Mouse (Mus musculus): ENCODE measurements around the gene Gm5141. TPM values are rescaled to one million over a fixed set of nuclear protein-coding genes. Genes with fewer than 3 reads are reported as not detected.
"Not testable (repeated sequence)": the region's sequence is repeated elsewhere in the genome, so short reads cannot be mapped to it uniquely, and the experiment has no call there.

The Gm5141 gene
- 6.5 and 6.9 TPM in 2 replicates for polyA plus RNA-seq (2014; fragmentation: Nextera tagmentation; extraction: Ambion mirVana)

- Histone ChIP-seq H3K9ac (ENCODE audit: low read length) (peak within 1 kb of the TSS; percentile 72), H3K4me2 (ENCODE audit: low read length) (peak within 1 kb of the TSS; percentile 83), H3K4me3 (ENCODE audit: control insufficient read depth in 1 of 2, insufficient read depth in 1 of 2, low read depth in 1 of 2, low read length in 2 of 2) (peak within 1 kb of the TSS; percentile 53 to 73)
- H3K4me1 ChIP-seq (ENCODE audit: control insufficient read depth in 2 of 2, insufficient read depth in 2 of 2, low read length in 2 of 2); H3K36me3 ChIP-seq (ENCODE audit: control insufficient read depth, insufficient read depth, low read length); H3K9me3 ChIP-seq (ENCODE audit: control insufficient read depth, low read length); H3K27ac ChIP-seq (replicated peaks in 1 of 2; ENCODE audit: control insufficient read depth in 1 of 2, insufficient read depth in 1 of 2, low read depth in 2 of 2, low read length in 2 of 2); H3K27me3 ChIP-seq (ENCODE audit: control insufficient read depth, insufficient read depth, low read length): not testable (repeated sequence)
- whole genome bisulfite sequencing: 5% methylated on average over 18 of the region's 23 CpGs
- ATAC-seq (ENCODE audit: insufficient number of reproducible peaks, insufficient read depth, low FRiP score, low read depth): peak; percentile 92
These were observed at the start of gene Gm5141 for GRCm38 (mm10) chr13:62785199-62786134. Gene Gm5141 (minus strand): TSS chr13:62785808.

GRCm38 (mm10) chr13:62833341-62833740 is 47.7 kb upstream of the Gm5141 start:
- no peaks in the 10 kb centered on the region for H3K27me3 ChIP-seq (ENCODE audit: control insufficient read depth, insufficient read depth, low read length)
- no peaks in the 10 kb centered on the region for H3K36me3 ChIP-seq (ENCODE audit: control insufficient read depth, insufficient read depth, low read length)
- no peaks in the 10 kb centered on the region for H3K9me3 ChIP-seq (ENCODE audit: control insufficient read depth, low read length)
- H3K4me1 ChIP-seq (ENCODE audit: control insufficient read depth in 2 of 2, insufficient read depth in 2 of 2, low read length in 2 of 2): no peaks in the 10 kb centered on the region; a peak in 1 of 4 replicates
- H3K4me2 ChIP-seq (ENCODE audit: low read length): no peak overlapping the region
- WGBS: 13% methylated on average over 4 of the region's 4 CpGs
- ATAC-seq (ENCODE audit: insufficient number of reproducible peaks, insufficient read depth, low FRiP score, low read depth): no peak
- H3K4me3 ChIP-seq (ENCODE audit: control insufficient read depth in 1 of 2, insufficient read depth in 1 of 2, low read depth in 1 of 2, low read length in 2 of 2): no peak overlapping the region
- H3K9ac ChIP-seq (ENCODE audit: low read length): no peak overlapping the region
- H3K27ac ChIP-seq (replicated peaks in 1 of 2; ENCODE audit: control insufficient read depth in 1 of 2, insufficient read depth in 1 of 2, low read depth in 2 of 2, low read length in 2 of 2): no peak overlapping the region

GRCm38 (mm10) chr13:62832239-62832638 is 46.6 kb upstream of the Gm5141 start:
- H3K27ac ChIP-seq (replicated peaks in 1 of 2; ENCODE audit: control insufficient read depth in 1 of 2, insufficient read depth in 1 of 2, low read depth in 2 of 2, low read length in 2 of 2): no peak overlapping the region
- H3K27me3 ChIP-seq (ENCODE audit: control insufficient read depth, insufficient read depth, low read length): no peaks in the 10 kb centered on the region
- no peak overlapping the region for H3K4me2 ChIP-seq (ENCODE audit: low read length)
- no peak overlapping the region for H3K4me3 ChIP-seq (ENCODE audit: control insufficient read depth in 1 of 2, insufficient read depth in 1 of 2, low read depth in 1 of 2, low read length in 2 of 2)
- 57% methylated on average over 2 of the region's 2 CpGs for WGBS
- no peaks in the 10 kb centered on the region for H3K36me3 ChIP-seq (ENCODE audit: control insufficient read depth, insufficient read depth, low read length)
- H3K9ac ChIP-seq (ENCODE audit: low read length): no peak overlapping the region
- H3K9me3 ChIP-seq (ENCODE audit: control insufficient read depth, low read length): no peaks in the 10 kb centered on the region
- ATAC-seq (ENCODE audit: insufficient number of reproducible peaks, insufficient read depth, low FRiP score, low read depth): no peak
- H3K4me1 ChIP-seq (ENCODE audit: control insufficient read depth in 2 of 2, insufficient read depth in 2 of 2, low read length in 2 of 2): no peaks in the 10 kb centered on the region; a peak in 1 of 4 replicates

- not testable (repeated sequence) for H3K4me3 ChIP-seq (ENCODE audit: control insufficient read depth in 1 of 2, insufficient read depth in 1 of 2, low read depth in 1 of 2, low read length in 2 of 2); H3K36me3 ChIP-seq (ENCODE audit: control insufficient read depth, insufficient read depth, low read length); H3K27ac ChIP-seq (replicated peaks in 1 of 2; ENCODE audit: control insufficient read depth in 1 of 2, insufficient read depth in 1 of 2, low read depth in 2 of 2, low read length in 2 of 2); H3K9me3 ChIP-seq (ENCODE audit: control insufficient read depth, low read length); H3K9ac ChIP-seq (ENCODE audit: low read length); H3K27me3 ChIP-seq (ENCODE audit: control insufficient read depth, insufficient read depth, low read length); H3K4me2 ChIP-seq (ENCODE audit: low read length); H3K4me1 ChIP-seq (ENCODE audit: control insufficient read depth in 2 of 2, insufficient read depth in 2 of 2, low read length in 2 of 2); ATAC-seq (ENCODE audit: insufficient number of reproducible peaks, insufficient read depth, low FRiP score, low read depth)
- WGBS: 79% methylated on average over 3 of the region's 3 CpGs
These were observed 30.1 kb upstream of the Gm5141 start for GRCm38 (mm10) chr13:62815705-62816104.

- no peak; the same call in 1 of the 2 replicates for ATAC-seq (ENCODE audit: insufficient number of reproducible peaks, insufficient read depth, low FRiP score, low read depth)
- H3K4me1 ChIP-seq (ENCODE audit: control insufficient read depth in 2 of 2, insufficient read depth in 2 of 2, low read length in 2 of 2): no peaks in the 10 kb centered on the region
These were observed 27.1 kb upstream of the Gm5141 start for GRCm38 (mm10) chr13:62812713-62813112.

GRCm38 (mm10) chr13:62807981-62808380 is 22.4 kb upstream of the Gm5141 start:
- H3K4me2 ChIP-seq (ENCODE audit: low read length); H3K9me3 ChIP-seq (ENCODE audit: control insufficient read depth, low read length); H3K36me3 ChIP-seq (ENCODE audit: control insufficient read depth, insufficient read depth, low read length); ATAC-seq (ENCODE audit: insufficient number of reproducible peaks, insufficient read depth, low FRiP score, low read depth); H3K27ac ChIP-seq (replicated peaks in 1 of 2; ENCODE audit: control insufficient read depth in 1 of 2, insufficient read depth in 1 of 2, low read depth in 2 of 2, low read length in 2 of 2); H3K27me3 ChIP-seq (ENCODE audit: control insufficient read depth, insufficient read depth, low read length); H3K4me1 ChIP-seq (ENCODE audit: control insufficient read depth in 2 of 2, insufficient read depth in 2 of 2, low read length in 2 of 2); H3K4me3 ChIP-seq (ENCODE audit: control insufficient read depth in 1 of 2, insufficient read depth in 1 of 2, low read depth in 1 of 2, low read length in 2 of 2); H3K9ac ChIP-seq (ENCODE audit: low read length): not testable (repeated sequence)
- 87% methylated on average over 6 of the region's 6 CpGs for WGBS

More at GRCm38 (mm10) chr13:62812713-62813112, 27.1 kb upstream of the Gm5141 start:
- H3K4me3 ChIP-seq (ENCODE audit: control insufficient read depth in 1 of 2, insufficient read depth in 1 of 2, low read depth in 1 of 2, low read length in 2 of 2): peak overlapping the region; percentile 28 to 35; a peak in 3 of 4 replicates
- 4% methylated on average over 24 of the region's 32 CpGs for WGBS
- no peaks in the 10 kb centered on the region for H3K27me3 ChIP-seq (ENCODE audit: control insufficient read depth, insufficient read depth, low read length)
- peak overlapping the region; percentile 61 for H3K9ac ChIP-seq (ENCODE audit: low read length)
- H3K9me3 ChIP-seq (ENCODE audit: control insufficient read depth, low read length): no peaks in the 10 kb centered on the region
- peak overlapping the region; percentile 67 for H3K4me2 ChIP-seq (ENCODE audit: low read length)
- no peaks in the 10 kb centered on the region for H3K36me3 ChIP-seq (ENCODE audit: control insufficient read depth, insufficient read depth, low read length)
- no peak overlapping the region for H3K27ac ChIP-seq (replicated peaks in 1 of 2; ENCODE audit: control insufficient read depth in 1 of 2, insufficient read depth in 1 of 2, low read depth in 2 of 2, low read length in 2 of 2)

GRCm38 (mm10) chr13:62786135-62786493 is 506 bp upstream of the Gm5141 start:
- H3K27me3 ChIP-seq (ENCODE audit: control insufficient read depth, insufficient read depth, low read length); ATAC-seq (ENCODE audit: insufficient number of reproducible peaks, insufficient read depth, low FRiP score, low read depth); H3K9ac ChIP-seq (ENCODE audit: low read length); H3K27ac ChIP-seq (replicated peaks in 1 of 2; ENCODE audit: control insufficient read depth in 1 of 2, insufficient read depth in 1 of 2, low read depth in 2 of 2, low read length in 2 of 2); H3K9me3 ChIP-seq (ENCODE audit: control insufficient read depth, low read length); H3K36me3 ChIP-seq (ENCODE audit: control insufficient read depth, insufficient read depth, low read length); H3K4me1 ChIP-seq (ENCODE audit: control insufficient read depth in 2 of 2, insufficient read depth in 2 of 2, low read length in 2 of 2): not testable (repeated sequence)
- Histone ChIP-seq H3K4me3 (ENCODE audit: control insufficient read depth in 1 of 2, insufficient read depth in 1 of 2, low read depth in 1 of 2, low read length in 2 of 2) (peak overlapping the region; percentile 53 to 73), H3K4me2 (ENCODE audit: low read length) (peak overlapping the region; percentile 83)
- 38% methylated on average over 2 of the region's 2 CpGs for WGBS
